Mouse (Mus musculus): ENCODE results near the gene Ambra1.

Ambra1 gene

DNA sequence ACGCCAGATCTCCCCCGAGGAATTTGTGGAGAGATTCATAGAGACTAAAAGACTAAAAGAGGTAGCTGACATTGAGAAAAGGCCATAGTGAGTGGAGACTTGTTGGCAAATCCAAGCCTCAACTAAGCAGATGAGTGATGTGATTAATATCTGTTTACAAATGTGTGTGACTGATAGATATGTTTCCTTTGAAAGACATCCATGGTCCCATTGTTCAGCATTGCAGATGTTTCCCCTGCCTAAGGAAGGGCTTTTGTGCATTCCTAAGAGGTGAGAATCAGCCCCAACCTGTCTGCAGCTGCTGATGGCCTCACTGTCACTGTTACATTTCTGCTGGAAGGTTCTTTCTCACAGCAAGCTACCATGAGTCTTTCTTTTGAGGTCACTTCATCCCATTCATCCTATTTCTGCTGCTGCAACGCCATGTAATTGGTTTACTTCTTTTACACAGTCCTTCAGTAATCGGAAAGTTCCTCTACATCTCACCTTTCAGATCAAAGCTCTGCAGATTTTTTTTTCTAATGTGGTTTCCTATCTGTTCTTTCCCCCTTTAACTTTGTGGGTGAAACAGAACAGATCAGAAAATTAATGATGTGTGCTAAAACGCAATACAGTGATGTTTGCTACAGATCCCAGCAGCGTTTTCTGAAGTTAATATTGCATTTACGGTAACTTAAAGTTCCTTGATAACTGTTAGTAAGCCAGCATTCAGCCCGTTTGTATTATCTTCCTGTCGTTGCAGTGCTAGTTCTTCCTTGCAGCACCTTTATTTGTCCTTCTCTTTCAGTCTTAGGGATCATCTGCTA lies 146.3 kb downstream of the Ambra1 start:
- no peak for DNase-seq

DNA sequence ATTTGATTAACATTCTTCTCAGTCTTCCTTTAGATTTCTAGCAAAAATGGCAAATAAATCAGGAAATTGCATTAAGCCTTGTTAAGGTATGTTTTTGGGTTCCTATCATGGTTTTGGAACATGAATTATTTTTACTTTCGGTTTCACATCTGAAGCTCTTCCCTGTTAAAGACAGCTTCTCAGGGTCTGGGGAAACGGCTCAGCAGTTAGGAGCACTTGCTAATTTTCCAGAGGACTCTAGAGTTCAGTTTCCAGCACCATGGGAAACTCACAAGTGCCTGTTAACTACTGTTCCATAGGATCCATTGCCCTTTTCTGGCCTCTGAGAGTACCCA lies 146.8 kb downstream of the Ambra1 start:
- no peak for DNase-seq

DNA sequence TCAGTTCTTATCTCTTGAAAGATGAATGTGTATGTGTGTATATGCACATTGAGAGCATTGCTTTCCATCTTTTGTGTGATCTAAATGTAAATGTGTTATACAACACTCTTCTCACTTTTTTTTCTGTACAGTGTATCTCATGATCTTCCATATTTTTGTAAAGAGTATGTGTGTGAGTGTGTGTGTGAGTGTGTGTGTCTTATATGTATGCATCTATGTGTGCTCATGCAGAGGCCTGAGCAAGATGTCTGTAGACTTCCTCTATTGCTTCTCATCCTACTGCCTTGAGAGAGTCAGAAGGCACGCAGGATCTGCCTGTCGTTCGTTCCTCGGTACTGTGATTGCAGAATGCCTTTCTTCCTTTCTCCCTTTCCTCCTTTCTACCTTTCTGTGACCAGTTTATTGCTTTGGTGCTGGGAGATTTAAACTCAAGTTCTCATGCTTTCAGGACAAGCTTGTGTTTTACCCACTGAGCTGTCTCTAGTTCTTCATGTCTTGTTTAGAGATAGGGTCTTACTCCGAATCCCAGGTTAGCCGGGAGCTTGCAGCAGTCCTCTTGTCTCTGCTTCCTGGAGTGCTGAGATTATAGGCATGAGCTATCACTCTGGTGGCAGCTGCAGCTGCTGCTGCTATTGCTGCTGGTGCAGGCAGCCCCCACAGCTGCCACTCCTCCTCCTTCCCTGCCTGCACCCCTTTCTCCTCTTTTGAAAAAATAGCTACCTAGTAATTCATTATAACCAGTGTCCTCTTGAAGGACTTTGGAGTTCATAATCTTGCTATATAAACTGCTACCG lies 148.7 kb downstream of the Ambra1 start:
- DNase-seq: peak; percentile 8

DNA sequence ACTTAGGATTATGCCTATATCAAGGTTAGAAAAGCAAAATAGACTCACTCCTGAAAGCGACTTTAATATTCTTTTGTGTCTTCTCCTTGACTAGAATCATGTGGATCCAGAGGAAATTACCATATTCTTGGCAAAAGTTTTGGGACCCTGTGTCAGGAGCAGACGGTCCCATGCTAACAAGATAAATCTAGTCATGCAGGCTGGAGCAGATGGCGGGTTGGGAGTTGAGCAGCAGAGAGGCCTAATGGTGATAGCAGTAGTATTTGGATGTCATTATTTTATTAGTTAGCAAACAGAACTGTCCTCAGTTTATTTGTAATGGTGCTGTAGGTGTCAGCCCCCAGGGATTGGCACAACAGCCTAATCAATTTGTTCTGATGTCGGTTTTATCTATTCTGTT lies 154.0 kb downstream of the Ambra1 start:
- DNase-seq: no peak

DNA sequence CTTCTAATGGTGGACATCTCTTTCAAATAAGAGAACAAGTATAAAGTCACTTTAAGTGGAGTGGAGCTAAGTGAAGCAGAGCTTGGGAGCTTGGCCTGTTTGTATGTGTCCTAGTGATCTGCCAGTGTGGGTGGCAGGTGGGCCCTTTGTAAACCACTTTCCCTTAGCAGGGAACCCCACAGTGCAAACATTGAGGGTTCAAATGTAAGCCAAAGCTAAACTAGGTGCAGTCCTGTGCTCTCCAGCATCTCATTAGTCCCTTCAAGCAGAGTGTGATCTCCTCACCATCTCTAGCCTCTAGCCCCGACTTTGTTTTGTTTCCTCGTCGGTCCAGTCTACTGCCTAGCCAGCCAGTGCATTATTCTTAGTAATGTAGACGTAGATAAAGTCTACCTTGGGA lies 154.7 kb downstream of the Ambra1 start:
- DNase-seq: no peak

DNA sequence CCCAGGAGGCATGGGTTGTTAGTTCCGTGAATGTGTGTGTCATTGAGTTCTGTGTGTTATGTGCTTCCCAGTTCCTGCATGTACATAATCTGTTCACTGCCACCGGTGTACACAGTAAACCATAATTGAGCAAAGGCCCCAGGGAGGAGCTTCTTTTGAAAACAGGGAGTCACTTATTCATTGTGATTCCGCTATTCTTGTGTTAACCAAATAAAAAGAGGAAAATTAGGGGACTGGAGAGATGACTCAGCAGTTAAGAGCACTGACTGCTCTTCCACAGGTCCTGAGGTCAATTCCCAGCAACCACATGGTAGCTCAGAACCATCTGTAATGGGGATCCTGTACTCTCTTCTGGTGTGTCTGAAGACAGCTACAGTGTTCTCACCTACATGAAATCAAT lies 164.8 kb downstream of the Ambra1 start:
- DNase-seq: no peak

DNA sequence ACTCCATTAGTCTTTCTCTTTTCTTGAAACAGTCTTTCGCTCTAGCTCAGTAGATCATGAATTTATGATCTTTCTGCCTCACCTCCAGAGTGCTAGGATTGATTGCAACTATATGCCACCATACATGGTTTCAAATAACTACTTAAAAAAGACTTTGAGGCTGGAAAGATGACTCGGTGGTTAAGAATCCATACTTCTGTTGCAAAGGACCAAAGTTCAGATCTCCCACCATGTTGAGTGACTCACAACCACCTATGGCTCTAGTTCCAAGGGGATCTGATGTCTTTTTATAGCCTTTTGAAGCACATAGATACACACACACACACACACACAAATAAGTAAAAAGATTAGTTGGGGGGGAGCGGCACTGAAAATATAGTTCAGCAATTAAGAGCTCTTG lies 165.5 kb downstream of the Ambra1 start:
- DNase-seq: no peak

DNA sequence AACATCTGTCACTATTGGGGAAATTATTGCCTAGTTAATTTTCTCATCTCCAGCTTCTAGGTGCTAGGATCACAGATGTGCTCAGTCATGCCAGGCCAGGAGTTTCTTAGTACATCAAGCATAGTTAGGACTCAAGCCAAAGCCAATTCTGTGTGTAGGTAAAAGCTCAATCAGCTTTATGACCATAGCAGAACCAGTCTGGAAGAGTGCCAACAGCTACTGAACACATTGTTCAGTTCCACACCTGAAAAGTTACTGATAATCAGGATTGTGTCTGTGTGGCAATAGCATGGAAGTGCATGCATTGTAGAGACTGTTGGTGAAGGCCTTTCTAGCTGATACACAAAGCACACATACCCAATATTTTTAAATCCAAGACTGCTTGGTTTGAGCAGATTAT lies 168.0 kb downstream of the Ambra1 start:
- no peak for DNase-seq

DNA sequence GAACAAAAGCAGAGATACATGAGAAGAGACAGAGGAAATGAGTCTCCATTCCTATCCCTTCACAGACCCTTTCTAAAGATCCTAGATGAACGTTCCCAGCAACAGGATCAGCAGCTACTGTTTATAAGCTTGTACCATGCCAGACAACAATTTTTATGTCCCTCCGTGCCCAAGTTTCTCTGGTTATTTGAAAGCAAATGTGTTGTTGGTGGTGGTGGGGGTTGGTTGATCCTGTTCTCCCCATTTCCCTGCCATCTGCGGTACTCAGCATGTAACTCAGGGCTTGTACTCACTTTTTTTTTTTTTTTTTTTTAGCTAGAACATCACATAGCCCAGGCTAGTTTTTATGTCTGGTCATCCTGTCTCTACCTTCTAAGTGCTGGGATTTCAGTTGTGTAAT lies 169.2 kb downstream of the Ambra1 start:
- DNase-seq: no peak

DNA sequence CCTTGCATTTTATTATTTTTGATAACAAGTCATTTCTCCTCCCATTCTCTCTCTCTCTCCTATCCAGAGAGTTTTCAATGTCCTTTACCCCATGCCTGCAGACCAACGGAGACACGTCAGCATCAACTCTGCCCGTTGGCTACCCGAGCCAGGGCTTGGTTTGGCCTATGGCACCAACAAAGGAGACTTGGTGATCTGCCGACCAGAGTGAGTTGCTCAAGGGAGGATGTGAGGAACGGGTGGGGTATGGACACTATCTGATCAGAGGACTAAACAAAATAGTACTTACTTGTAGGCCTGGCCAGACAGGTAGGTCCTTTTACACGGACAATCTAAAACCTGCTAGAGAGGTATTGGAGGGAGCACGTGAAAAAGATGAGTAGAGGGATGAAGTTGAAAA lies 170.5 kb downstream of the Ambra1 start:
- no peak for DNase-seq

DNA sequence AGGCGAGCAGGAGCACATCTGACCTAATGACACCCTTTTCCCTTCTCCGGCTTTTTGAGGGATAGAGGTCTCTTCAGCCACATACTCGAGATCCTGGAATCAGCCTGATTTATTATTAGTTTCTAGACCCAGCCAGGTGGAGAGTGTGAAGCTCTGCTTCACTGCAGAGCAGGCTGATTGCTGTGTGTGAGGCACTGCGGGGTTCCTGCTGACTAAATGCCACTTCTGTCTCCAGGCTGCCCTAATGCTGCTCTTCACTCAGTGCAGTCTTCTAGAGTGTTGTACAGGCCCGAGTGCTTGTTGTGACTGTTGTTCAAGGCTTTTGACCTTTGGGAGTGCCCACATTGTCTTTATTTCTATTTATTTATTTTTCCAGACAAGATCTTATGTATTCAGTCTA lies 172.4 kb downstream of the Ambra1 start:
- no peak for DNase-seq

DNA sequence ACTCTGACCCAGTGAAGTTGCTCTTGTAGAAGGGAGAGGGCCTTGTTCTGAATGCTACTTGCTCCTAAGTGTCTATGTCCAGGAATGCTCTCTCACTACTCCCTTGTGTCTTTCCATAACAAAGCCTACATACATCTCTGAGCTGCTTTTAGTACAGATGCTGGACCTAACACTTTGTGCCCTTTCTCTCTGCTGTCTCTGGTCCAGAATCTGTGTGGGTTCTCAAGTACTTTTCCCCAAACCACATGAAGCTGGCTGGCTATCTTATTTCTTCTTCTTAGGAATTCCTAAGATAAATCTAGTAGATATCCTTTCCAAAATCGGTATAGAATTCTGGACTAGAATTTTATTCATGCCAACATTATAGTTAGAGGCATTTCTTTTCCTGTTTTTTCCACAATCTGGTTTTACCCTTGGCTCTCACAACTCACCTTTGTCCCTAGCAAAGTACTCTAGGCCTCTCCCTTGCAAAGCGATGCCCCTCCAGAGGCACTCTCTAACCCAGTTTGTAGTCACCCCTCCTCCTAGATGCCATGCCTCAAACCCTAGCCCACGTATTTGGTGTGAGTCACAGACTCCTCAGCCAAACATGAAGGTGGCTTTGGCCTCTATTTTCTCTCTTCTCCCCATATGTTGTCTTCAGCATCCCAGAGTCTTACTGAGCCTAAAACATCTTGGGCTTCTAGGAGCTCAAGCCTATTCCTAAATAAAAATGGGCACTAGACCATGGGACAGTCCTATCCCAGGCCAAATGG lies 173.4 kb downstream of the Ambra1 start:
- no peak for DNase-seq

DNA sequence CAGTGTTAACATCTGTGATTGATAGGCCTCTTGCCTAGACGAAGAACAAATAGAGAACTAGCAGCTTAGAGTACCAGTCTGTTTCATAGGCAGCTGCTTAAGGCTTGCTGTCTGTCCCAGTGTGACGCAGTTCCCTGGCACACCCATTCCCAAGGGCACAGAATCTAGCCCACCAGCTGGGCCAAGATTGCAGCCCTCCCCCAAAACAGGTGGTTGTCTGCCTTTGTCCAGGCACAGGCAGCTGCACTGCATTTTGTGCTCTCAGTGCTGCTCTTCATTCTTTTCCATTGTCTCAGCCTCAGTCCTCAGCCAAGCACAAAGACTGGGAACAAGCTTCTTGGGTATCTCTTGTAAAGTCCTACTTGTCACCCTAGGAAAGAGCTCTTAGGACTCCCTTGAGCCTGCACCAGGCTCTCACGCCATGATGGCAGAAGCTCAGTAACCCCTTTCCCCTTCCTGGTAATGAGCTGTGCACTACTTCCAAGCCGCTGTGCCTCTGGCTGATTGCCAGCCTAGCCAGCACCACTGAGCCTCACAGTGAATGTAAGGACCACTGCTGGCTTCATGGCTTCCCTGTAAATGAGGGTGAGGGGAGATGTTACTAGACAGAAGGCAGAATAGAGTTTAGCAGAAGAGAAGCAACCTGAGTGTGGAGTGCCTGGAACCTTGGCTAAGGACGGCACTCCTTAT lies 174.8 kb downstream of the Ambra1 start:
- DNase-seq: peak; percentile 36

DNA sequence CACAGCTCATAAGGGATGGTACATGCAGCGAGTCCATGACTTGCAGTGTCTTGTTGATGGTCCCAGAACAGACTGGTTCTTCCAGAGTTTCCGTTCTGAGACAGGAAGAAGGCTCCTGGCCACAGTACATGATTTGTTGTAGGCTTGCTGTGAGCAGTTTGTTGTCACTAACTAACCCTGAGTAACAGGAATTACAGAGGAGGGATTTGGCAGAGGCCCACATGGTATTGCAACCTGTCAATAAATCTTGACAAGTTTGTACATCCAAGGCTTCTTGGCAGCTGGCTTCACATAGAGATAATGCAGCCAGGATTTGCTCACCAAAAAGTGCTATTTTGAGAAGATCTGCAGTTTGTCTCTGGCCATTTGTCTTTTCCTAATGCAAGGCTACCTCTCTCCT lies 176.2 kb downstream of the Ambra1 start:
- DNase-seq: no peak

DNA sequence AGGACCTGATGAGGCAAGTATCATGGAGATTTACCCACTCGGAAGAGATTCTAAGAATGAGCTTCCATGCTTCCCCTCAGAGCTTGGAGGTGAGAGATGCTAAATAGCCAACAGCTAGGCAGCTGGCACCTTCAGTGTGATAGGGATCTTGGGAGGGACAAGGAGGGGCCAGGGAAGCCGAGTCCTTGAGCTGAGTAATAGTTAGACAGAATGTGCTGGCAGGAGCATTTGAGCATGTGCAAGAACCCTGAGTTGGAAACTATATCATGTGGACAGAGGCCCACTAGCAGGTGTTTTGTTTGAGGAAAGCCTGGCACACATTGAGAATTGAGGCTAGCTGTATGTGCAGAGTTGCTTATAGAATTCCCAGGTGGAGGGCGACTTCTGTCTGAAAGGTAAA lies 182.7 kb downstream of the Ambra1 start:
- no peak for DNase-seq

DNA sequence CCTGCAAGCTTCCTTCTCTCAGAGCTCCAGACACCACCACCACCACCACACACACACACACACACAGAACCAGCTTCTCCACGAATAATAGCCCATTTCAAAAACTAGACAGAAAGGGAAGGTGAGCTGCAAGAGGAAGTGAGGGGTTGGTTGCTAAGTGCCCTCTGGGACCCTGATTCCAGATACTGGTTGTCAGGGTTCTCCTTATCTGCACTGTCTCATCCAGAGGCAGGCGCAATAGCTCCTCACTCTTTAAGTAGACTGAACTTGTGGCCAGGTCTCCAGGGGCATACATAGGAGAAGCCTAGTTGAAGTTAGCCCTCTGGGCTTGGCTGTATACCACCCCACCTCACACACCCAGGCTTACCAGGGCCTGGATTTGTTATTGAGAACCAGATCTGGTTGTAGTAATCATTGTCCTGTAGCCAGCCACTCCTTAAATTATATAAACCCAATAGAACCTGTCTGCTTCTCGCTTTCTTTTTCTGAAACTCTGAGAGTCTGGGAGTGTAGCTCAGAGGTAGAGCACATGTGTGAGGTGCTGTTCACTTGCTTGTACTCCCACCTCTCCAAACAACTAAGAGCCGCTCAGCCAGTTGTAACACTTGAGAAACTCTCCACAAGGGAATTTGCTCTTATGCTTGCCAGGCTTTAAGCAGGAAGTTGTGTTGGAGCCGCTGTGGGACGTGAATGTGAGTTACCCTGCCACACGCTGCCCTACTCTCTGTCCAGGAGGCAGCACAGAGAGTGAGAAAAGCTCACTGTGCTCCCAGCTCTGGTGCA lies 183.6 kb downstream of the Ambra1 start:
- no peak for DNase-seq

DNA sequence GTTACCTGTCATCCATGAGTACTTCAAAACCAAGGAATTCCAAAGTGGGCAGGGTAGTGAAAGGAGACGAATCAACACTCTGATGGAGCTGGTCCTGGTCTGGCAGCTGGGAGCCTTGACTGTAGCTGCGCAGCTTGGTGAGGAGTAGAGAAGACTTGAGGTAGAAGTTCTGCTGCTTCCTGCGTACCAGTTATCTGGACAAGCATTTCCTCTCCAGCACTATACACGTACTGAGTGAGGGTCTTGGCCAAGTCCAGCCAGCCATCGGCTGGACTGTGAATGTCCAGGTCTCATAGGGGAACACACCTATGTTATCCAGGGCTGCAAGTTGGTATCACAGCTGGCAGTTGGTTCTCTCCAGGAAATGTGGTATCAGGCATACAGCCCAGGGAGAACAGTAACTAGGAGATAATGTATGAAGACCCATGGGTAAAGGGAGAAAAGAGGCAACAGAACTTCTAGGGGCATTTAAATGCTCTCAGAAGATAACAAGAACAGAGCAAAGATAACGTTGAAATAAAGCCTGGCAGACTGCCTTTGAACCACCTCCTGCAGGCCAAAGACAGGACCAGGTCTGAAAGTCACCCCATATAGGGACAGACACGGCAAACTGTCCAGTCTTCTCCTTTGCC lies 186.5 kb downstream of the Ambra1 start:
- DNase-seq: no peak

DNA sequence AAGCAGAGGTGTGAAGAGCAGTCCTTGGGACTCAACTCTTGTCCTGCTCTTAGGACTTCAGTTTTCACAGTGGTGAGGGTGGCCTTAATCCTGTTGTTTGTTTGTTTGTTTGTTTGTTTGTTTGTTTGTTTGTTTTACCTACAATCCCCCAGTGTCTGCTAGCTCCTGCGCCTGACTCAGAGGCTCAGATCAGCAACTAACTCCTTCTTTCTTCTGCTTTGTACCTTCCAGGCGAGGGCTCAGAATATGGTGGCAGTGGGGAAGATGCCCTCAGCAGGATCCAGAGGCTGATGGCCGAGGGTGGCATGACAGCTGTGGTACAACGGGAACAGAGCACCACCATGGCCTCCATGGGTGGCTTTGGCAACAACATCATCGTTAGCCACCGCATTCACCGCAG lies 187.2 kb downstream of the Ambra1 start:
- no peak for DNase-seq

DNA sequence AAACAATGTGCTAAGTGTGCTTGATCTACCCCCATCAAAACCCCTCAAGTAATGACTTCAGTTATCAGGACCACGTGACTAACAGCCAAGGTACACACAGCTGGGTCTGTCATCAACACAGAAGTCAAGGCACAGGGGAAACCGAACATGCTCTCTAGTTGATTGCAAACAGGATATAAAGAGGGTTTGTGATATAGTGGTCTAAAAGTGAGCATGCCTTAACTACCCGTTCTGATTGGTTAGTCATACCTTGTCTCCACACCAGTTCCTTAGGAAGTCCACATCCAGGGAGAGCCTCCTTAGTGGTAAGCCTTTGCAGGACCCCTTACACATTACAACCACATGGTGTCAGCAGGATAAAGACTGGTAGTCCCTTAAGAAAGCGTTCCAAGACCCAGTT lies 190.2 kb downstream of the Ambra1 start:
- DNase-seq: no peak

DNA sequence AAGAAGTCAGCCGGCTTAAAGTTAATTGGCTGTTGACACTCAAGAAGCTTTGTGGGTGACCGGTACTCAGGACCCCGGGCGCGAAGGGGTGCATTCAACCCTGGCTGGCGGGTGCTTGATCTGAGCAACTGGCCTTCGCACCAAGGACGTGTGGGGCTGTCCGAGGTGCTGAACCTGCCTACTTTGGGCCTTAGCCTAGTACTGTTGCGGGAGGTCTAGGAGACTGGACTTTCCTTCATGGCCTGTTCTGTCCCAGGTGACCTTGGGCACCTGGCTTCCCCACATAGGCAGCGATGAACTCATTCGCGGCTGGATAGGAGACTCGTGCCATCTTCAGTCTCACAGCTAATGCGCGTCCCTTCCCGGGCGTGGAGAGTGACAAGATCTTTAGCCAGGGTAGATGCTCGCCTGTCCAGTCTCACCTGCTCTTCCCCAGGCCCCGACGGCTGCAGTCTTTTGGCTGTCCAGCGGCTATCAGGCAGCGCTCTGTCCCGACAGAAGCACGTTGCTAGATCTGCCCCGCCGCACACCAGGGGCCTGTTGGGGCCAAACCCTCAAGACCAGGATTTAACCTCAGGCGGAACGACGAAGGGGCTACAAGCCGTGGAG lies 191.4 kb downstream of the Ambra1 start:
- no peak for DNase-seq

DNA sequence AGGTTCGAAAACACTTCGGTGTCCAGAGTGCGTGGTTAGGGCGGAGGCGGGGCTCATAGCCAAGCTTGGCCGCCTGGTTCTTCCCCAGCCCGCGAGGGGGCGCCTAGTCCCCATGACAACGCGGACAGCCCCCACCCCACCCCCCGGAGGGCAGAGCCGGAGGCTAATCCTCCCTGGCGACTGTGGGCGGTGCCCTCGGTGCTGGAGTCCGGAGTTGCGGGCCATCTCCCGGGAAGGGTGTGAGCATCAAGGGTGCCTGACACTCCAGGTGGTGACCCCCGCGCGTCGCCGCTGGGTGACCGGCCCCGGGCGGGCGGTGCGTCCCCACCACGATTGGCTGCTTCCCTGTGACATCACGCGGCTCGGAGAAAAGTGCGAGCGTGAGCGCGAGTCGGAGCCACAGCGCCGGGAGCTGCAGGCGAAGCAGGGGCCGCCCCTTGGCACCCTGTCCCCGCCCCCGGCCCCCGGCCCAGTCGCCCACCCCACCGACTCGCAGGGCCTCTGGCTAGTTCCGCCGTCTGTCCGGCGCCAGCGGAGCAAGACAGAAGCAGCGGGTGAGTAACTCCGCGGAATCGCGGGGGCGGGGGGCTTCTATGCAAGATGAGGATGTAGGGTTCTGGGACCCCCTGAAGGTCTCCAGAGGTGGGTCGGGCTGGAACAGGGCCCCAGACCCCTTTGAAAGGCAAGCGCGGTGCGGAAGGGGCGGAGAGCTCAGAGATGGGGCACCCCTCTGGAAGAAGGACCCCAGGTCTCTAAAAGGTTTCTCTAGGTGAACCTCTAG lies 192.0 kb downstream of the Ambra1 start:
- DNase-seq: peak; percentile 82

All from right cerebral cortex, postnatal 14 days (tissue).